Mouse (Mus musculus): ENCODE results near the gene Grem1.

DNA sequence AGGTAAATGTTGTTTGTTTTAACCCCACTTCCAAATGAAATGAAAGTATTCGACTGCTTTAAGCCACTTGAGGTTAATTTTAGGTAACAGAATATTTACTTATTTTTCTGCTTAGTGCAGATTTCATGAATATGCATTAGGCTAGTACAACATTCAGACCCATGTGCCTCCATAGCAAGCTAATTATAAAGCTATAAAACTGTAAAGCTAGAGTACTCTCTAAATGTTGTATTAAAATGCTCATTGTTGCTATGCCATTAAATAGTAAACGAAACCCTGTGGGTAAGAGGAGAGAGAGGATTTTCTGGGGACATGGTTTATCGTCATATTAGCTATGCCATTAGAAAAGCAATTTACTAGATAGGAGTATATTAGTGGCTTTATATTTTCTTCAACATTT lies 62.2 kb downstream of the Grem1 start:
- TF ChIP-seq POLR2A (IDR thresholded peaks at IDR 0.05; ENCODE audit: insufficient read depth, low read depth, low read length) = no peak
- no peak for TF ChIP-seq CTCF (IDR thresholded peaks at IDR 0.05; ENCODE audit: insufficient read depth, low read depth, low read length)

Measured in olfactory bulb, adult 2 months (tissue).